Mouse (Mus musculus) splenic B cell, adult 2 months (primary cell): Measurements from ENCODE around the gene Gm35315.
A peak's percentile ranks its signal among the peaks of the same experiment; 100 is the strongest.

Experiments
- DNase-seq: peaks from one replicate; pipeline ENCODE4 v3.0.0-alpha.2; 2011; ENCODE audit warnings: low read depth, low spot score
- H3K27me3 ChIP-seq: 2 replicates; pipeline ENCODE4 v1.6.1; 2012; ENCODE audit warnings: mild to moderate bottlenecking, low read length, moderate library complexity, mixed read lengths; ENCODE audit not compliant: control insufficient read depth, poor library complexity, insufficient read depth, severe bottlenecking
- H3K36me3 ChIP-seq: 2 replicates; pipeline ENCODE4 v1.6.1; 2012; ENCODE audit warnings: mild to moderate bottlenecking, low read length, moderate library complexity, mixed read lengths; ENCODE audit not compliant: control insufficient read depth, poor library complexity, insufficient read depth, severe bottlenecking

Gm35315 gene

GRCm38 (mm10) chr5:110106140-110106871 lies 12.1 kb upstream of the Gm35315 start:
- peaks cover 7% of the 10 kb centered on the region for H3K36me3 ChIP-seq
- peak; percentile 19 for DNase-seq
- no peaks in the 10 kb centered on the region for H3K27me3 ChIP-seq

GRCm38 (mm10) chr5:110104616-110105380 lies 10.6 kb upstream of the Gm35315 start:
- peaks cover 7% of the 10 kb centered on the region for H3K36me3 ChIP-seq
- DNase-seq: peak; percentile 6
- no peaks in the 10 kb centered on the region for H3K27me3 ChIP-seq

- Histone ChIP-seq H3K36me3 (peaks cover 7% of the 10 kb centered on the region), H3K27me3 (no peaks in the 10 kb centered on the region)
- peak; percentile 5 for DNase-seq
Measured at GRCm38 (mm10) chr5:110103901-110104615, 9.8 kb upstream of the Gm35315 start.

- peak; percentile 8 for DNase-seq
- H3K36me3 ChIP-seq: peaks cover 7% of the 10 kb centered on the region
Measured at GRCm38 (mm10) chr5:110102853-110103625, 8.8 kb upstream of the Gm35315 start.

GRCm38 (mm10) chr5:110102429-110102828 lies 8.2 kb upstream of the Gm35315 start:
- Histone ChIP-seq H3K27me3 (no peaks in the 10 kb centered on the region), H3K36me3 (peaks cover 7% of the 10 kb centered on the region)
- no peak for DNase-seq

More at GRCm38 (mm10) chr5:110102853-110103625, 8.8 kb upstream of the Gm35315 start:
- no peaks in the 10 kb centered on the region for H3K27me3 ChIP-seq

- Histone ChIP-seq H3K36me3 (peaks cover 7% of the 10 kb centered on the region), H3K27me3 (no peaks in the 10 kb centered on the region)
- peak; percentile 81 for DNase-seq
Measured at GRCm38 (mm10) chr5:110101716-110102347, 7.6 kb upstream of the Gm35315 start.

GRCm38 (mm10) chr5:110100921-110101631 lies 6.9 kb upstream of the Gm35315 start:
- Histone ChIP-seq H3K27me3 (no peaks in the 10 kb centered on the region), H3K36me3 (peaks cover 7% of the 10 kb centered on the region)
- peak; percentile 79 for DNase-seq

GRCm38 (mm10) chr5:110099656-110100580 lies 5.7 kb upstream of the Gm35315 start, which contains the start of gene Plcxd1:
Gene Plcxd1, plus strand, starts transcription at chr5:110099969.
- Histone ChIP-seq H3K36me3 (peaks cover 5% of the 10 kb centered on the region; the same call in 1 of the 2 replicates), H3K27me3 (no peaks in the 10 kb centered on the region)
- peak; percentile 31 for DNase-seq

GRCm38 (mm10) chr5:110098991-110099477 lies 4.8 kb upstream of the Gm35315 start:
- no peak for DNase-seq
- no peaks in the 10 kb centered on the region; the same call in 1 of the 2 replicates for H3K36me3 ChIP-seq
- H3K27me3 ChIP-seq: no peaks in the 10 kb centered on the region

GRCm38 (mm10) chr5:110094847-110095213 lies 610 bp upstream of the Gm35315 start:
- no peak for DNase-seq
- Histone ChIP-seq H3K27me3 (no peaks in the 10 kb centered on the region), H3K36me3 (no peaks in the 10 kb centered on the region)

- no peak for DNase-seq
- no peaks in the 10 kb centered on the region for H3K36me3 ChIP-seq
- no peaks in the 10 kb centered on the region for H3K27me3 ChIP-seq
Measured at GRCm38 (mm10) chr5:110091546-110091945, 2.7 kb downstream of the Gm35315 start.

GRCm38 (mm10) chr5:110086161-110086866 lies 7.9 kb downstream of the Gm35315 start:
- Histone ChIP-seq H3K27me3 (no peaks in the 10 kb centered on the region), H3K36me3 (no peaks in the 10 kb centered on the region)
- no peak for DNase-seq
